ENCODE assay signal across 25 mouse cellular contexts in the genomic region with DNA sequence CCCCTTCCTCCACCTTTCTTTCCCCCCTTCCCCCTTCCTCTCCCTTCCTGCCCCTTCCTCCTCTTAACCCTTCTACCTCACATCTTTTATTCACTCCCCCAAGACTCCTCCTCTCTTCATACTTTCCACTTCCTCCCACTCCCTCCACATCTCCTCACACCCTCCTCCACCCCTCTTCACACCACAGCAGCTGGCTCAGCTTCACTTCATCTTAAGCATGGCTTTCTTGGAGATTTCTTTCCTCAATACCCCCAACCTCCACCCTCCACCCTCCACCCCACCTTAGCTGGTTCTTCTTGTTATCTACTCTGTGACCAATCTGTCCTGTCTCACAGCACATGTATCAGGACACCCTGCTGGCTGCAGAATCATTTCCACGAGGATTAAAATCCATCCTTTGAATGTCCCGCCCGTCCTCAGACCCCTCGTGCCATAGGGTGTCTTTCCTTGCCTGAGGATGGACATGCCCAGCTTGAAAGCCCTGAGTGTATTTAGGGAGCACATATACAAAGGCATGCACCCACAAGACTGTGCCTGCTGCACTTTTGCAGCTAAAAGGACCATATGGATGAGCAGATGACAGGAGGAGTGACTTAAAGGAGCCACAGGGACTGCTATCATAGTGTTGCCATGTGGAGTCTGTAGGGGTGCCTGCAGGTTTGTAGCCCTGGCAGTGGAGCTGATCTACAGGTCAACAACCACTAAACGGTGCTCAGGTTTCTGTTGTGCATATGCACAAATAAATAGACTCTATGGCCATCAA. TPM values are rescaled to one million over a fixed set of nuclear protein-coding genes. Genes with fewer than 3 reads are reported as not detected.
A peak's percentile ranks its signal among the peaks of the same experiment; 100 is the strongest.
DNase-seq lines count a peak whose midpoint lies in the region; ATAC-seq lines count a peak whose summit lies in the region.
"Had no signal": no experiment of that assay in that cellular context is flagged by ENCODE, and none has a peak within 500 bp of the region (broad histone marks: within the 10 kb centered on the region; RNA-seq: fewer than 3 reads in every experiment).

No protein-coding gene starts in this region.

- H3K4me1 ChIP-seq in heart, embryonic 10.5 days: peaks cover 19% of the 10 kb centered on the region
- H3K4me1 ChIP-seq: forebrain, embryonic 13.5 days; hindbrain, embryonic 15.5 days; intestine, embryonic 15.5 days; liver, embryonic 13.5 days; midbrain, embryonic 10.5 days had no signal

- H3K27me3 ChIP-seq in heart, embryonic 10.5 days (ENCODE audit: insufficient read depth, poor library complexity, severe bottlenecking): no peaks in the 10 kb centered on the region
- H3K27me3 ChIP-seq: forebrain, embryonic 13.5 days; hindbrain, embryonic 15.5 days; intestine, embryonic 15.5 days; limb, embryonic 13.5 days; liver, embryonic 13.5 days; Patski had no signal

- WGBS in heart, embryonic 10.5 days: 67% methylated on average over 5 of the region's 5 CpGs

- H3K4me3 ChIP-seq in heart, embryonic 10.5 days: no peak overlapping the region
- H3K4me3 ChIP-seq: forebrain, embryonic 13.5 days; gastrocnemius, adult 2 months; hindbrain, embryonic 15.5 days; intestine, embryonic 15.5 days; limb, embryonic 13.5 days; liver, embryonic 13.5 days; midbrain, embryonic 10.5 days had no signal

- H3K36me3 ChIP-seq in heart, embryonic 10.5 days: peaks cover 83% of the 10 kb centered on the region
- H3K36me3 ChIP-seq: liver, embryonic 13.5 days; midbrain, embryonic 10.5 days had no signal

- 0 out of 2 replicates have a peak, but pooled peaks have one; percentile 9 for ATAC-seq in cerebellum, adult (ENCODE audit: insufficient number of reproducible peaks, low FRiP score, low TSS enrichment)
- ATAC-seq in monocyte, adult 5-6 weeks (replicated peaks; ENCODE audit: insufficient number of reproducible peaks, low FRiP score, low TSS enrichment, poor library complexity, severe bottlenecking): no peak
- ATAC-seq: forebrain, embryonic 13.5 days; intestine, embryonic 15.5 days; Patski had no signal

- intact Hi-C loops in heart, postnatal 36 days (cut with DNase I): loop anchor here (10.0 kb wide), 1 partner anchor 414 kb away; no protein-coding TSS in a partner anchor
- intact Hi-C loops in left cerebral cortex, postnatal 36 days (cut with DNase I): no loop called here
- intact Hi-C loops in left cerebral cortex, postnatal 14 days (cut with DNase I): no loop called here

- no peak overlapping the region for H3K27ac ChIP-seq in heart, embryonic 10.5 days
- H3K27ac ChIP-seq: forebrain, embryonic 13.5 days; gastrocnemius, adult 2 months; hindbrain, embryonic 15.5 days; intestine, embryonic 15.5 days; limb, embryonic 13.5 days; liver, embryonic 13.5 days; midbrain, embryonic 10.5 days had no signal

- no peaks in the 10 kb centered on the region for H3K9me3 ChIP-seq in heart, embryonic 10.5 days
- H3K9me3 ChIP-seq: forebrain, embryonic 13.5 days; hindbrain, embryonic 15.5 days; intestine, embryonic 15.5 days; limb, embryonic 13.5 days; liver, embryonic 13.5 days; midbrain, embryonic 10.5 days had no signal

- no peak for DNase-seq in cerebellum, postnatal 4 days (ENCODE audit: low spot score in 2 of 2)
- peak; percentile 55 for DNase-seq in heart, embryonic 10.5 days (ENCODE audit: low spot score)
- DNase-seq in heart, postnatal 36 days: no peak
- peak; percentile 19 to 25 for DNase-seq in left cerebral cortex, postnatal 36 days (ENCODE audit: low spot score in 2 of 2)
- no peak for DNase-seq in left cerebral cortex, postnatal 14 days (ENCODE audit: low spot score in 2 of 2)
- peak; percentile 60 for DNase-seq in telencephalon, adult 2 months (ENCODE audit: low read depth, low spot score)
- DNase-seq: adrenal gland, postnatal 14 days; cerebellum, adult 18-20 months; gastrocnemius, adult 2 months; heart, postnatal 10 days; kidney, adult 9 months; kidney, postnatal 25 days; liver, embryonic 13.5 days; lung, embryonic 14.5 days; lung, postnatal 36 days; retina, postnatal 1 day; thymus, postnatal 4 days had no signal

RNA-seq across cellular contexts. Expression of gene AI597479, which starts 31.9 kb away (rescaled TPM):
- 26.4 TPM in 2 replicates for polyA plus RNA-seq in heart, embryonic 10.5 days (2016; fragmentation: Nextera tagmentation; extraction: Ambion mirVana)
- total RNA-seq in heart, postnatal 36 days (2021): 10 to 100 TPM; 17.6 to 19.9 TPM
- 10 to 100 TPM; 23.4 to 23.5 TPM for total RNA-seq in left cerebral cortex, postnatal 36 days (2021)
- 10 to 100 TPM; 19.8 to 20.3 TPM for total RNA-seq in left cerebral cortex, postnatal 14 days (2021)
- total RNA-seq in monocyte, adult 5-6 weeks (2017): 10.1 to 14.1 TPM (median 11.9 TPM) in 3 replicates

RNA-seq across cellular contexts. Expression of gene Tgfbrap1, which starts 32.0 kb away (rescaled TPM):
- 9.6 and 10.2 TPM in 2 replicates for polyA plus RNA-seq in heart, embryonic 10.5 days (2016; fragmentation: Nextera tagmentation; extraction: Ambion mirVana)
- 10 to 100 TPM; 14.9 to 15.3 TPM for total RNA-seq in heart, postnatal 36 days (2021)
- total RNA-seq in left cerebral cortex, postnatal 36 days (2021): 10 to 100 TPM; 43.2 to 44.3 TPM
- 10 to 100 TPM; 40.3 to 41.7 TPM for total RNA-seq in left cerebral cortex, postnatal 14 days (2021)
- 15.7 to 28.4 TPM (median 25.9 TPM) in 3 replicates for total RNA-seq in monocyte, adult 5-6 weeks (2017)

Comparison
In these comparisons a context has a peak if more than half of its experiments do, and no peak if none do; other contexts are left out.
1. DNase-seq: peak in heart, embryonic 10.5 days (single experiment), left cerebral cortex, postnatal 36 days (2 of 2) and telencephalon, adult 2 months (single experiment); none in cerebellum, postnatal 4 days (0 of 2), heart, postnatal 36 days (0 of 2) and left cerebral cortex, postnatal 14 days (0 of 2).